Mouse (Mus musculus) hematopoietic stem cell, adult 5-6 weeks (primary cell): Measurements from ENCODE around the gene Cyp2c23. TPM values are rescaled to one million over a fixed set of nuclear protein-coding genes. Genes with fewer than 3 reads are reported as not detected.

ENCODE experiments used
- ATAC-seq, 2 experiments: fragments of 125-278 bp in 1 of 2; replicated peaks in 1 of 2; 2 replicates each; pipeline ENCODE4 v1.8.0; 2016 to 2017; ENCODE audit warnings: inconsistent platforms in 2 of 2, mild to moderate bottlenecking in 2 of 2, moderate number of reproducible peaks in 2 of 2, low read depth in 1 of 2, moderate TSS enrichment in 1 of 2; ENCODE audit not compliant: low FRiP score in 2 of 2, poor library complexity in 2 of 2, severe bottlenecking in 2 of 2, insufficient read depth in 1 of 2, low TSS enrichment in 1 of 2
- total RNA-seq: library from RNA; stranded (forward); fragments of 172-1452, 232-1000 nt; gene quantifications from 2 replicates; pipeline ENCODE4 v1.2.3, GENCODE M21; 2017

Cyp2c23 gene
- not detected in 2 replicates for total RNA-seq

- no peak for ATAC-seq
Observed at GRCm38 (mm10) chr19:44028972-44029371, at the start of gene Cyp2c23. TSS of gene Cyp2c23 (minus strand) at chr19:44029208.

GRCm38 (mm10) chr19:44077024-44077423 lies 48.0 kb upstream of the Cyp2c23 start:
- ATAC-seq = no peak

- ATAC-seq = no peak
Observed at GRCm38 (mm10) chr19:44076457-44076856, 47.4 kb upstream of the Cyp2c23 start.

- ATAC-seq = no peak
Observed at GRCm38 (mm10) chr19:44074986-44075385, 46.0 kb upstream of the Cyp2c23 start.

- no peak for ATAC-seq
Observed at GRCm38 (mm10) chr19:44071166-44071565, 42.2 kb upstream of the Cyp2c23 start.

- ATAC-seq = no peak
Observed at GRCm38 (mm10) chr19:44069914-44070232, 40.9 kb upstream of the Cyp2c23 start.

GRCm38 (mm10) chr19:44069121-44069913 lies 40.3 kb upstream of the Cyp2c23 start, which contains the start of gene Erlin1:
TSS of gene Erlin1 (minus strand) at chr19:44069785.
- ATAC-seq = peak; percentile 74 to 93

GRCm38 (mm10) chr19:44068232-44068631 lies 39.2 kb upstream of the Cyp2c23 start:
- ATAC-seq = no peak

GRCm38 (mm10) chr19:44067323-44068049 lies 38.5 kb upstream of the Cyp2c23 start:
- ATAC-seq = no peak

- ATAC-seq = no peak
Observed at GRCm38 (mm10) chr19:44064734-44065133, 35.7 kb upstream of the Cyp2c23 start.

GRCm38 (mm10) chr19:44063773-44064172 lies 34.8 kb upstream of the Cyp2c23 start:
- ATAC-seq = no peak

GRCm38 (mm10) chr19:44060226-44060625 lies 31.2 kb upstream of the Cyp2c23 start:
- no peak for ATAC-seq

- ATAC-seq = no peak
Observed at GRCm38 (mm10) chr19:44055173-44055826, 26.3 kb upstream of the Cyp2c23 start.

- no peak for ATAC-seq
Observed at GRCm38 (mm10) chr19:44050388-44050787, 21.4 kb upstream of the Cyp2c23 start.

- no peak for ATAC-seq
Observed at GRCm38 (mm10) chr19:44049282-44049681, 20.3 kb upstream of the Cyp2c23 start.

- no peak for ATAC-seq
Observed at GRCm38 (mm10) chr19:44045847-44046246, 16.8 kb upstream of the Cyp2c23 start.

- ATAC-seq = no peak
Observed at GRCm38 (mm10) chr19:44042121-44042520, 13.1 kb upstream of the Cyp2c23 start.

- ATAC-seq = no peak
Observed at GRCm38 (mm10) chr19:44033396-44033795, 4.4 kb upstream of the Cyp2c23 start.
